In the genomic region with DNA sequence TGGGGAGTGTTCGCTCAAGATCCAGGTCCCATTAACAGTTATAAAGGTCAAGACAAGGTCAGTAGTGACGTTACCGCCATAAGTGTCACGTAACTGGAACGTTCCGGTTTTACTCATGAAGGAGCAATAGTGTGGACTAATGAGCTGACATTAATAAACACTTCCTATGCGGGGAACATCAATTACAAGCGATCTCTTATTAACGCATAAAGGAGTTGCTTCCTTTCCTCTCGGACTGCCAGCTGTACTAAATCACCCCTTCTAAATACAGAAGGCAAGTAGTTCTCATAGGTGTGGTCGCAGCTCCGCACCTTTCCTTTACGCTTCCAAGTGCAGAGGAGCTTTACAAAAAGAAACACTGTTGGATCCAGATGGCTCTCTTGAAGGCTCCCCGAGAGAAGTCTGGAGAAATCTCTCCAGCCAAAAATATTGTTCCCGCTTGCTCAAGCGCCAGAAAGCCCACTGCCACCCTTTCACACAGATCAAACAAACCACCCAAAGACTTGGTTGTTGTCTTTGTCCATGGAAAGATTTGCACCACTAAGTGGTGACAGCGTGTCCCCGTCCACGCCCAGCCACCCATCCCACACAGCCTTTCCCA, we compare ENCODE assay signal across 19 mouse cellular contexts.
DNase-seq lines count a peak whose midpoint lies in the region; ATAC-seq and TF ChIP-seq lines count a peak whose summit lies in the region.
"Had no signal": no experiment of that assay in that cellular context is flagged by ENCODE, and none has a peak within 500 bp of the region (broad histone marks: within the 10 kb centered on the region; RNA-seq: fewer than 3 reads in every experiment).

No protein-coding gene starts in this region.

- no peak for TF ChIP-seq EP300 in liver, postnatal 0 days (IDR thresholded peaks at IDR 0.05; ENCODE audit: low read depth)

- DNase-seq in forebrain, embryonic 10.5 days (ENCODE audit: extremely low spot score, low spot score): no peak
- DNase-seq in liver, postnatal 0 days: peak; percentile 5
- peak; percentile 63 for DNase-seq in cerebellum, adult 9-11 months
- DNase-seq in gastrocnemius, postnatal 25 days: no peak
- DNase-seq in lung, postnatal 36 days: no peak
- DNase-seq: gastrocnemius, postnatal 10 days; heart, postnatal 4 days; kidney, adult 11 months; kidney, postnatal 36 days; lung, postnatal 14 days; right cerebral cortex, postnatal 4 days had no signal

- no peak overlapping the region; the same call in 1 of the 2 replicates for H3K27ac ChIP-seq in forebrain, embryonic 13.5 days
- H3K27ac ChIP-seq in forebrain, embryonic 10.5 days: no peak overlapping the region
- H3K27ac ChIP-seq in liver, postnatal 0 days (ENCODE audit: low read depth): no peak overlapping the region
- H3K27ac ChIP-seq in liver, embryonic 12.5 days: no peak overlapping the region
- H3K27ac ChIP-seq in limb, embryonic 13.5 days: no peak overlapping the region
- H3K27ac ChIP-seq: embryonic facial prominence, embryonic 13.5 days; liver, embryonic 14.5 days had no signal

- WGBS in forebrain, embryonic 13.5 days: 38% methylated on average over 19 of the region's 19 CpGs
- WGBS in forebrain, embryonic 10.5 days: 80% methylated on average over 19 of the region's 19 CpGs
- 82% methylated on average over 19 of the region's 19 CpGs for WGBS in liver, postnatal 0 days (ENCODE audit: insufficient replicate concordance)
- WGBS in liver, embryonic 12.5 days (ENCODE audit: insufficient replicate concordance): 83% methylated on average over 19 of the region's 19 CpGs
- WGBS in limb, embryonic 13.5 days: 29% methylated on average over 19 of the region's 19 CpGs

- no peak for ATAC-seq in forebrain, embryonic 13.5 days
- no peak for ATAC-seq in liver, postnatal 0 days
- ATAC-seq in liver, embryonic 12.5 days: no peak
- no peak for ATAC-seq in limb, embryonic 13.5 days (ENCODE audit: low FRiP score, low read depth)

- peaks cover 39% of the 10 kb centered on the region for H3K27me3 ChIP-seq in forebrain, embryonic 13.5 days
- H3K27me3 ChIP-seq in forebrain, embryonic 10.5 days (ENCODE audit: poor library complexity, severe bottlenecking): peaks cover 55% of the 10 kb centered on the region
- H3K27me3 ChIP-seq in liver, postnatal 0 days (ENCODE audit: insufficient read depth, low read length): no peaks in the 10 kb centered on the region
- H3K27me3 ChIP-seq in liver, embryonic 12.5 days (replicated peaks): no peaks in the 10 kb centered on the region
- H3K27me3 ChIP-seq in limb, embryonic 13.5 days: peaks cover 69% of the 10 kb centered on the region
- H3K27me3 ChIP-seq: CH12.LX; heart, embryonic 12.5 days had no signal

- TF ChIP-seq CTCF in liver, postnatal 0 days (IDR thresholded peaks at IDR 0.05; ENCODE audit: low read depth): no peak

- no peak overlapping the region for H3K4me3 ChIP-seq in forebrain, embryonic 13.5 days
- no peak overlapping the region for H3K4me3 ChIP-seq in forebrain, embryonic 10.5 days
- H3K4me3 ChIP-seq in liver, postnatal 0 days (ENCODE audit: low read depth, low read length): no peak overlapping the region
- H3K4me3 ChIP-seq in liver, embryonic 12.5 days: no peak overlapping the region
- no peak overlapping the region for H3K4me3 ChIP-seq in limb, embryonic 13.5 days
- H3K4me3 ChIP-seq: embryonic facial prominence, embryonic 13.5 days; heart, embryonic 12.5 days had no signal

- H3K4me2 ChIP-seq in forebrain, embryonic 13.5 days: peak overlapping the region; percentile 11; the same call in 1 of the 2 replicates
- no peak overlapping the region for H3K4me2 ChIP-seq in liver, postnatal 0 days (ENCODE audit: low read depth, low read length)
- H3K4me2 ChIP-seq in liver, embryonic 12.5 days: no peak overlapping the region
- H3K4me2 ChIP-seq in limb, embryonic 13.5 days (replicated peaks): peak overlapping the region; percentile 12
- H3K4me2 ChIP-seq: embryonic facial prominence, embryonic 13.5 days; heart, embryonic 12.5 days; midbrain, embryonic 11.5 days had no signal

- H3K36me3 ChIP-seq in forebrain, embryonic 13.5 days (ENCODE audit: poor library complexity, severe bottlenecking): no peaks in the 10 kb centered on the region
- H3K36me3 ChIP-seq in forebrain, embryonic 10.5 days (replicated peaks): no peaks in the 10 kb centered on the region
- H3K36me3 ChIP-seq in liver, postnatal 0 days (replicated peaks; ENCODE audit: insufficient read depth, low read length): no peaks in the 10 kb centered on the region
- no peaks in the 10 kb centered on the region for H3K36me3 ChIP-seq in liver, embryonic 12.5 days
- H3K36me3 ChIP-seq in limb, embryonic 13.5 days: no peaks in the 10 kb centered on the region
- H3K36me3 ChIP-seq: embryonic facial prominence, embryonic 13.5 days; heart, embryonic 12.5 days had no signal

- H3K9ac ChIP-seq in forebrain, embryonic 13.5 days: no peak overlapping the region
- no peak overlapping the region for H3K9ac ChIP-seq in liver, postnatal 0 days (replicated peaks)
- H3K9ac ChIP-seq in liver, embryonic 12.5 days: no peak overlapping the region
- H3K9ac ChIP-seq in limb, embryonic 13.5 days: no peak overlapping the region
- H3K9ac ChIP-seq: embryonic facial prominence, embryonic 13.5 days; heart, embryonic 12.5 days; liver, embryonic 14.5 days had no signal

- H3K9me3 ChIP-seq in forebrain, embryonic 13.5 days (replicated peaks): no peaks in the 10 kb centered on the region
- H3K9me3 ChIP-seq in forebrain, embryonic 10.5 days: no peaks in the 10 kb centered on the region
- no peaks in the 10 kb centered on the region for H3K9me3 ChIP-seq in liver, postnatal 0 days (ENCODE audit: low read length)
- H3K9me3 ChIP-seq in liver, embryonic 12.5 days (replicated peaks): no peaks in the 10 kb centered on the region
- H3K9me3 ChIP-seq in limb, embryonic 13.5 days: no peaks in the 10 kb centered on the region
- H3K9me3 ChIP-seq: embryonic facial prominence, embryonic 13.5 days; heart, embryonic 12.5 days had no signal

- H3K4me1 ChIP-seq in forebrain, embryonic 13.5 days: peaks cover 23% of the 10 kb centered on the region
- peaks cover 46% of the 10 kb centered on the region for H3K4me1 ChIP-seq in forebrain, embryonic 10.5 days
- H3K4me1 ChIP-seq in liver, postnatal 0 days (ENCODE audit: insufficient read depth): no peaks in the 10 kb centered on the region
- no peaks in the 10 kb centered on the region for H3K4me1 ChIP-seq in liver, embryonic 12.5 days
- H3K4me1 ChIP-seq in limb, embryonic 13.5 days: peaks cover 18% of the 10 kb centered on the region
- H3K4me1 ChIP-seq: embryonic facial prominence, embryonic 13.5 days had no signal

Comparison
In these comparisons a context has a peak if more than half of its experiments do, and no peak if none do; other contexts are left out.
1. H3K4me2 ChIP-seq: peak in forebrain, embryonic 13.5 days (single experiment) and limb, embryonic 13.5 days (single experiment); none in liver, postnatal 0 days (single experiment) and liver, embryonic 12.5 days (single experiment).
2. DNase-seq: peak in liver, postnatal 0 days (single experiment) and cerebellum, adult 9-11 months (single experiment); none in forebrain, embryonic 10.5 days (single experiment), gastrocnemius, postnatal 25 days (single experiment) and lung, postnatal 36 days (single experiment).